Mouse (Mus musculus): ENCODE results near the gene Nat9.

Gene Nat9

GRCm38 (mm10) chr11:115212116-115212515, 24.5 kb upstream of the Nat9 start:
- DNase-seq: peak; percentile 79 to 86

GRCm38 (mm10) chr11:115209958-115210357, 22.3 kb upstream of the Nat9 start:
- peak; percentile 41 to 47 for DNase-seq

- DNase-seq: peak; percentile 77
These were observed 21.4 kb upstream of the Nat9 start for GRCm38 (mm10) chr11:115208776-115209732.

DNA sequence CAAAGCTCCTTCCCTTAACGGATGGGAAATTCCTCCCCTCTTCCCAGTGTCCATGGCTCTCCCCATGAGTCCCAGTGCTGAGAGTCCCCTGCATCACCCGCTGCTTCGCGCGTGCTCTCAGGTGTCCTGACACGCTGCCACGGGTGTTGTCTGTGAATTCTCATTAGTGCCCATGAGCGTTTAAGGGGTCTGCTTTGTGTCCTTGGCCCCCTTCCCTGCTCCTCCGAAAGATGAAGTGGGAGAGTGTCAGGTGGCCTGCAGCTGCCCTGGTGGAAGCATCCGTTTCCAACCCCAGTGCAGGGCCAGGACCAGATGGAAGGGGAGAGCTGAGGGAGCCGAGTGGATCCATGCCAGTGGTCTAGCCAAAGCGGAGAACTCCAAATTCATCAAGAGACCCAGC, 20.5 kb upstream of the Nat9 start:
- peak; percentile 78 to 80 for DNase-seq

- DNase-seq: peak; percentile 77 to 84
These were observed 15.1 kb upstream of the Nat9 start for GRCm38 (mm10) chr11:115202756-115203155.

DNA sequence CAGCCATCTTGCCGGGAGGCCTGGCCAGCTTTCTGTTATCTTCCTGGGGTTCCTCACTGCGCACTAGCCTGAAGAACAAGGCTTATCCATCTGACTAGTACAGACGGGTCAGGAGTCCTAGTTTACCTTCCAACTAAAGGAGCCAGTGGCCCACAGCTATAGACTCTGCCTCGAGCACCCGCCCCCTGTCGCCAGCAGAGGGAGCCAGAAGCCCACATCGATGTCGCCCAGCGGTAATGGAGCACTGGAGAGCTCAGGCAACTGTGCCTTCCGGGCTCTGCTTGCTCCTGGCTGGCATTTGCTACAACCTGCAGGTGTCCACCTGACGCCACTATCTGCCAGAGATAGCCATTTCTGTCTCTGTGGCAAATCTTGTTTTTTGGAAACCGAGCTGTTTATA, 14.7 kb upstream of the Nat9 start:
- peak; percentile 96 for DNase-seq

GRCm38 (mm10) chr11:115200520-115200919, 12.9 kb upstream of the Nat9 start:
- DNase-seq: no peak

GRCm38 (mm10) chr11:115198932-115199384, 11.3 kb upstream of the Nat9 start:
- DNase-seq: no peak

- DNase-seq: no peak
These were observed 9.9 kb upstream of the Nat9 start for GRCm38 (mm10) chr11:115197558-115197957.

DNA sequence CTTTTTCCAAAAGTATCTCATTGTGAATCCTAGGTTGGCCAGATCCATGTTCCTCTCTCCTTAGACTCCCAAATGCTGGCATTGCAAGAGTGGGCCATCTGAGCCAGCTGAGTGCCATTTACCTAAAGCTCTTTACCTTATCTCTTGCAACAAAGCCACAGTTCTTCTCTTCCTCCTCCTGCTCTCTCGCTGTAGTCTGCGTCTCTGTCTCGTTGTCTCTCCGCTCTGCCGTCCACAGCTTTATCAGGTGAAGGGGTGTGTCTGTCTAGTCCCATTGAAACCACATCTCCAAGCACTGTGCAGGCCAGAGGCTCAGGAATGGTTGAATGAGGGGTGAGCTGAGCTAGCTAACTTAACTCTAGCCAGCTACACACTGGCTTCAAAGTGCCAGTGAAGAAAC, 8.3 kb upstream of the Nat9 start:
- no peak for DNase-seq

DNA sequence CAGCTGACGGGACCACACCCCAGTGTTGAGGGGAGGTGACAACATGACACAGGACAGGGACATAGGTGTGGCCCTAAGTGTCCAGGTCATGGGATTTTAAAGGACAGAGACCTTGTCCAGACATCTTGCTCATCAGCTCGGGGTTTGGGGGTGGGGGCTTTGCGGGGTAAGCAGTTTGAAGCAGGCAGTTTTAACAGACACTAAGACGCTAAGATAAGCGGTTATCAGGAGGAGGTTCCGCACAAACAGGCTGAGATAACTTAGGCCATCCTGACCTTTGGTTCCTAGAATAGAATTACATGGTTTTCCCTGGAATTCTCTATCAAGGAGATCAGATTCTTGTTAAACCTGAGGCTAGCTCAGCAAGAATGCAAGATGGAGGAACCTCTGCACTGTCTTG, 7.0 kb upstream of the Nat9 start:
- DNase-seq: no peak

GRCm38 (mm10) chr11:115192180-115192579, 4.5 kb upstream of the Nat9 start:
- DNase-seq: no peak

DNA sequence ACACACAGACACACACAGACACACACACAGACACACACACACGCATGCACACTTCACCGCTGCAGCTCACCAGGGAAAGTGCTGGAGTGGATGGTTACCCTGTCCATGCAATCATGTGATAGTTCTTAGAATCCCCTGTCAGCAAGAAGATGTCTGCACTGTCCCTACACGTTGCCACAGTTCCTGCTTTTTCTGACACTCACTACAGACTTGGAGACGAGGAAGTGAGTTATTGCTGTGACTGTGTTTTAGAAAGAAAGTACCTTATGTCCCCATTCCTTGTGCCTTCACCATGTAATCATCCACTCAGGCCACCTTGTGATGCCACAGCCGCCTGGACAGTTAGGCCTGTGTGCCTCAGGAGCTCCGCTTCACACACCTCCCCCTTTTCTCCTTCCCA, 1.6 kb upstream of the Nat9 start:
- no peak for DNase-seq

- DNase-seq: no peak
These were observed 1.0 kb upstream of the Nat9 start for GRCm38 (mm10) chr11:115188539-115189231.

DNA sequence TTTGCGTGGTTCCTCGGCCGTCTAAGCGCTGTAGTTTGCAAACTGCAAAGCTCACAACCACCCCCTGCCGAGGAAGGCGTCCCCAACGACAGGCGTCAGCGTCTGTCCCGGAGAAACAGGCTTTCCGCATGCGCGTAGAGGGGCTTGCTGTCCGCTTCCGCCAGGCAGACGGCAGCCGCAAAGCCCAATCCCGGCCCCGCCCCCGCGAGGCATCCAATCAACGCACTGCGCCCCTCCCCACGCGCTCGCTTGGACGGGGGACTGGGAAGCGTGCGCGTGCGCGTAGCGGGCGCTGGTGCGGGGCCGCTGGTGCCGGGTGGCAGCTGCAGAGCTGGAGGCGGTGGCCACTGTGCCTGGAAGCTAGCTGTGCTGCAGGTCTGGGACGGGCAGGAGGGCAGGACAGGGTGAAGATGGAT, 427 bp downstream of the Nat9 start, which contains the start of gene Tmem104:
Gene Tmem104 (plus strand): TSS at position 264 of the 416 bp plus-strand sequence.
- peak; percentile 100 for DNase-seq

DNA sequence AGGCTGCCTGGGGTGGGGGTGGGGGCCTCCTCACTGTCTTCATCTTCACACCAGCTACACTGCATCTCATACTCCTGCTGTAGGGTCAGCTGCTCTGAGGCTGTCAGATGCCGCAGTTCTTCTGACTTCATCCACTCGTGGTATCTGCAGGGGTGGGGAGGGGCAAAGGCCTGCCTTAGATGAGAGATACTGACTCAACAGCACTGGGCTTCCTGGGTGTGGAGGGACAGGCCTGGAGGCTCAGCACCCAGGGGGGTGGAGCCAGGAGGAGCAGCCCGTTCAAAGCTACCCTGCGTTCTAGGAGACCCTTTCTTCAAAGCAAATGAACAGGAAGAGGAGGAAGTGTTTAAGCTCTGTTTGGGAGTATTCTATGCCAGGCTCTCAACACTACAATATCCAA, 2.7 kb downstream of the Nat9 start:
- DNase-seq: no peak

GRCm38 (mm10) chr11:115181913-115182638, 5.6 kb downstream of the Nat9 start:
- DNase-seq: peak; percentile 91 to 96

GRCm38 (mm10) chr11:115179881-115180280, 7.8 kb downstream of the Nat9 start:
- peak in 1 of 2 experiments; percentile 43 for DNase-seq

GRCm38 (mm10) chr11:115179191-115179590, 8.5 kb downstream of the Nat9 start:
- peak; percentile 62 to 80 for DNase-seq

GRCm38 (mm10) chr11:115178766-115179165, 8.9 kb downstream of the Nat9 start:
- no peak for DNase-seq

DNA sequence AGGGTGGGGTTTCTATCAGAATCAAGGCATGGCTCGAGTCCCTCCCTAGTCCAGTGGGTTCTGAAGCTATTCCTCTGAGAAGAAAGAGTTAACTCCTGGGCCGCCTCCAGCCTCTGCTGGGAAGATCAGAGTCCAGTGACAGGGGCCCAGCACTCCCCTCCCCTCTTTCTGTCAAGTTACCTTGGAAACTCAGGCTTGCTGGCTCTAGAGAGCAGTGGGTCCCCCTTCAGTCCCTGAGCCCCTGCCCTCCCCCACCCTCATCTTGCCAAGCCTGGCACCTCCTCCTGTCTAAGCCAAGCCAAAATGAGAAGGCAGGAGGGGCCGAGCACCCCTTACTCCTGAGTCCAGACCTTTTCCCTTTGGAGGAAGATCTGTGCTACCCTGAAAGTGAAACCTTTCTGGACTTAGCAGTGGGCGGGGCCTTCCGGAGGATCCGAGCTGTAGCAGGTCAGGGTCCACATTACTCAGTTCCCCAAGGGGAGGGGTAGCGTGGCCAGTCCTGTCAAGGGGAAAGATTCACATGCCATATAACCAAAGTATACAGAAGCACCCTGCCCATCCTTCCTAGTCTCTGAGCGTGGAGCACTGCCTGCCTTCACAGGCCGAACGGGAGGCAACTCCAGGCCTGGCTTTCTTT, 10.0 kb downstream of the Nat9 start:
- DNase-seq: peak in 1 of 2 experiments; percentile 50

DNA sequence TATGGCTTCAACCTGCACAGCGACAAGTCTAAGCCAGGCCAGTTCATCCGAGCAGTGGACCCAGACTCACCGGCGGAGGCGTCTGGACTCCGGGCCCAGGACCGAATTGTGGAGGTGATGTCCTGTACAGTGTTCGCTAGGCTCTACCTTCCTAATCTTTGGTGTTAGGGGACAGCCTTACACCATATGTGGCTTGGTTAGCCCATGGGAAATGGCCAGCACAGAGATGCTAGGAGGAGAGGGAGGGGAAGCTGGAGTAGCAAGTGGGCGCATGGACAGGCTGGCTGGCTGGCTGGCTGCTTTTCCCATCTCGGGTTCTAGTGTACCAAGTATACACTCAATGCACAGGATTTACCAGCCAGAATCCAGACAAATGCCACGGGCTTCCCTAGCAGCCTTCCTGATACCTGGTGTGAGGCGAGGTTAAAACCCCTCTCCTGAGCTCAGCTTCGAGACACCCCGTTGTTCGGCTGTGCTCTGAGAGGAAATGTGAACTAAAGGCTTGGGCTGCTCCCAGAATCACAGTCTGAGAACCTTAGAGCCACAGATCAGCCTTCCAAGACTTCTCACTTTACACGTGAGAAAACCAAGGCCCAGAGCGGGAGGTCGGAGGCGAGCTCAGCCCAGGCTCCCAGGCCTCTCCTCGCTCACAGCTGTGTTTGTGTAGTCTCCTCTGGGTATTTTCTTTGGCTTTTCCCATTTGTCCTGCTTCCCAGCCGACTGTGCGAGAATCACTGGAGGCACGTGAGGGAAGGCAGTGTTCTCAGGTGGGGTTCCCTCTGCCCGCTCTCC, 11.1 kb downstream of the Nat9 start:
- DNase-seq: no peak
